ENCODE assay signal across 8 mouse cellular contexts in the genomic region with DNA sequence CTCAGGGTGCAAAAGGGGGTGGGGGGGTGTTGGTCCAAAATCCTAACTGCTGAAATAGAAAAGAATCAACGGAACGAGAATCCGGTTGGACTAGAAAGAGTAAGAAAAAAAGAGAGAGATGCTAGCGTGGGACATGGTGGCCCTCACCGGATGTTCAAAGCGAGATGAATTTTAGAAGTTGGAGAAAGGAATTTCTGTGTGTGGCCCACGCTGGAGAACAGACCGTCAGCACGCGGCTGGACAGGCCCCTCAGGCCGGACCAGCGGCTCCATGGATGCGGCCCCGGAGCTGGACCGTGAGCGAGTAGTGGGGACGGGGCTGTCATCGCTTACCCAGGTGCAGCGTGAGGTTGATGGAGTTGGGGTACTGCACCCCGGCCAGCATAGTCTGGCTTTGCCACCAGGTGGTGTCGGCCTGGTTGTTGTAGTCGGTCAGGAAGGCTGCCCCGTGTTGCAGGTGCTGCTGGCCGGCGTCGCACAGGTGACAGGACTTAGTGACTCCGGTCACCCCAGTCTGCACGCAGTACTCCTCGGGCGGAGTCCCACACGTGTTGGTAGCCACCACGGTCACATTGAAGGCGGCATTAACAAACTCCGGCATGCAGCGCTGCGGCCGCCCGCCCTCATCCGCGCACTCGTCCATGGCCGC. TPM values are rescaled to one million over a fixed set of nuclear protein-coding genes. Genes with fewer than 3 reads are reported as not detected.
DNase-seq lines count a peak whose midpoint lies in the region; ATAC-seq and TF ChIP-seq lines count a peak whose summit lies in the region.

No protein-coding gene starts in this region.

- peak overlapping the region; percentile 93 for H3K27ac ChIP-seq in heart, embryonic 12.5 days (ENCODE audit: poor library complexity, severe bottlenecking)
- H3K27ac ChIP-seq in kidney, postnatal 0 days, result peak overlapping the region; percentile 98
- H3K27ac ChIP-seq in lung, embryonic 15.5 days, result peak overlapping the region; percentile 95
- peak overlapping the region; percentile 89 for H3K27ac ChIP-seq in neural tube, embryonic 15.5 days (replicated peaks)

- DNase-seq in NIH3T3 (ENCODE audit: low read depth), result peak; percentile 71
- peak; percentile 63 for DNase-seq in embryo, embryonic 9.5 days (ENCODE audit: extremely low spot score)
- peak; percentile 69 for DNase-seq in kidney, postnatal 0 days (ENCODE audit: low spot score)
- DNase-seq in thymus, postnatal 14 days, result peak; percentile 79

- H3K4me3 ChIP-seq in C2C12 (ENCODE audit: insufficient read depth, poor library complexity, severe bottlenecking), result peak overlapping the region; percentile 89
- peak overlapping the region; percentile 88 for H3K4me3 ChIP-seq in heart, embryonic 12.5 days
- H3K4me3 ChIP-seq in kidney, postnatal 0 days (replicated peaks; ENCODE audit: low read depth, low read length), result peak overlapping the region; percentile 98
- peak overlapping the region; percentile 88 for H3K4me3 ChIP-seq in lung, embryonic 15.5 days
- H3K4me3 ChIP-seq in neural tube, embryonic 15.5 days (replicated peaks), result peak overlapping the region; percentile 82

- peak overlapping the region; percentile 98 for H3K9ac ChIP-seq in heart, embryonic 12.5 days
- peak overlapping the region; percentile 95 for H3K9ac ChIP-seq in kidney, postnatal 0 days (ENCODE audit: low read depth, low read length)
- H3K9ac ChIP-seq in lung, embryonic 15.5 days, result peak overlapping the region; percentile 90
- H3K9ac ChIP-seq in neural tube, embryonic 15.5 days (replicated peaks), result peak overlapping the region; percentile 92

- no peak for TF ChIP-seq CTCF in C2C12 (IDR thresholded peaks at IDR 0.05; ENCODE audit: control insufficient read depth, insufficient read depth, insufficient read length)
- TF ChIP-seq CTCF in kidney, postnatal 0 days (IDR thresholded peaks at IDR 0.05; ENCODE audit: low read depth), result peak; percentile 62

- peaks cover 49% of the 10 kb centered on the region for H3K79me3 ChIP-seq in C2C12 (ENCODE audit: low read depth)

- no peaks in the 10 kb centered on the region for H3K9me3 ChIP-seq in heart, embryonic 12.5 days (replicated peaks)
- no peaks in the 10 kb centered on the region for H3K9me3 ChIP-seq in kidney, postnatal 0 days (replicated peaks; ENCODE audit: low read length)
- H3K9me3 ChIP-seq in lung, embryonic 15.5 days, result no peaks in the 10 kb centered on the region
- no peaks in the 10 kb centered on the region for H3K9me3 ChIP-seq in neural tube, embryonic 15.5 days (replicated peaks)

- under 1% methylated on average over 41 of the region's 42 CpGs for WGBS in heart, embryonic 12.5 days
- WGBS in kidney, postnatal 0 days, result under 1% methylated on average over 40 of the region's 42 CpGs
- WGBS in lung, embryonic 15.5 days, result under 1% methylated on average over 42 of the region's 42 CpGs
- WGBS in neural tube, embryonic 15.5 days, result under 1% methylated on average over 42 of the region's 42 CpGs

- H3K4me2 ChIP-seq in heart, embryonic 12.5 days, result peak overlapping the region; percentile 78
- peak overlapping the region; percentile 84 for H3K4me2 ChIP-seq in kidney, postnatal 0 days (ENCODE audit: low read length)
- H3K4me2 ChIP-seq in lung, embryonic 15.5 days, result peak overlapping the region; percentile 71
- peak overlapping the region; percentile 77 for H3K4me2 ChIP-seq in neural tube, embryonic 15.5 days

- H3K27me3 ChIP-seq in C2C12 (ENCODE audit: control insufficient read depth, insufficient read depth, insufficient read length), result no peaks in the 10 kb centered on the region
- no peaks in the 10 kb centered on the region for H3K27me3 ChIP-seq in heart, embryonic 12.5 days (replicated peaks)
- H3K27me3 ChIP-seq in kidney, postnatal 0 days (ENCODE audit: insufficient read depth, low read length), result no peaks in the 10 kb centered on the region
- no peaks in the 10 kb centered on the region for H3K27me3 ChIP-seq in lung, embryonic 15.5 days
- H3K27me3 ChIP-seq in neural tube, embryonic 15.5 days (replicated peaks), result no peaks in the 10 kb centered on the region

- peaks cover 30% of the 10 kb centered on the region for H3K4me1 ChIP-seq in heart, embryonic 12.5 days (replicated peaks)
- H3K4me1 ChIP-seq in kidney, postnatal 0 days (replicated peaks; ENCODE audit: insufficient read depth, low read length), result peaks cover 13% of the 10 kb centered on the region
- peaks cover 32% of the 10 kb centered on the region for H3K4me1 ChIP-seq in lung, embryonic 15.5 days
- H3K4me1 ChIP-seq in neural tube, embryonic 15.5 days, result peaks cover 41% of the 10 kb centered on the region

- peak overlapping the region; percentile 96 for H3ac ChIP-seq in C2C12 (ENCODE audit: control insufficient read depth, insufficient read length, low read depth)

- ATAC-seq in heart, embryonic 12.5 days (ENCODE audit: insufficient number of reproducible peaks, low FRiP score), result peak; percentile 37
- peak; percentile 52 for ATAC-seq in kidney, postnatal 0 days (replicated peaks; ENCODE audit: low FRiP score, low read depth)
- ATAC-seq in lung, embryonic 15.5 days (ENCODE audit: borderline replicate concordance, extremely low read depth, low FRiP score, low TSS enrichment), result peak; percentile 48
- peak; percentile 62 for ATAC-seq in neural tube, embryonic 15.5 days (ENCODE audit: low FRiP score)

- H3K79me2 ChIP-seq in C2C12 (ENCODE audit: control insufficient read depth, insufficient read depth), result peaks cover 55% of the 10 kb centered on the region

- H3K36me3 ChIP-seq in C2C12 (ENCODE audit: control insufficient read depth, insufficient read depth), result peaks cover 16% of the 10 kb centered on the region
- peaks cover 11% of the 10 kb centered on the region; the same call in 1 of the 2 replicates for H3K36me3 ChIP-seq in heart, embryonic 12.5 days
- H3K36me3 ChIP-seq in kidney, postnatal 0 days (ENCODE audit: insufficient read depth, low read length), result no peaks in the 10 kb centered on the region
- H3K36me3 ChIP-seq in lung, embryonic 15.5 days, result 0 out of 2 replicates have a peak, but pooled peaks cover 2% of the 10 kb centered on the region
- H3K36me3 ChIP-seq in neural tube, embryonic 15.5 days, result no peaks in the 10 kb centered on the region

TF ChIP-seq in C2C12, 6 proteins besides CTCF, POLR2A, EP300 and RAD21:
- TF ChIP-seq MAX (IDR thresholded peaks at IDR 0.05), result no peak
- no peak for TF ChIP-seq FOSL1 (IDR thresholded peaks at IDR 0.05; ENCODE audit: insufficient read depth, low read length, poor library complexity, severe bottlenecking)
- no peak for TF ChIP-seq USF1 (IDR thresholded peaks at IDR 0.05; ENCODE audit: low read depth)
- no peak for TF ChIP-seq CEBPB (IDR thresholded peaks at IDR 0.05; ENCODE audit: low read depth)
- TF ChIP-seq MYOD1 (IDR thresholded peaks at IDR 0.05; ENCODE audit: control insufficient read depth, insufficient read length, low read depth), result no peak
- no peak for TF ChIP-seq MYOG (IDR thresholded peaks at IDR 0.05; ENCODE audit: control insufficient read depth, extremely low read depth, insufficient read length)

RNA-seq across cellular contexts. Expression of a gene that starts 0.7 kb away (rescaled TPM):
- polyA plus RNA-seq in C2C12 (2012; fragmentation: generic; extraction: Trizol), result 35.5 TPM
- 134 and 146 TPM in 2 replicates for polyA plus RNA-seq in heart, embryonic 12.5 days (2016; fragmentation: Nextera tagmentation; extraction: Ambion mirVana)
- 106 and 107 TPM in 2 replicates for polyA plus RNA-seq in kidney, postnatal 0 days (2015; fragmentation: Nextera tagmentation; extraction: Ambion mirVana)
- 120 and 122 TPM in 2 replicates for polyA plus RNA-seq in lung, embryonic 15.5 days (2015; fragmentation: Nextera tagmentation; extraction: Ambion mirVana)
- polyA plus RNA-seq in neural tube, embryonic 15.5 days (2015; fragmentation: Nextera tagmentation; extraction: Ambion mirVana), result 17.1 and 22.8 TPM in 2 replicates

Comparison
In these comparisons a context has a peak if more than half of its experiments do, and no peak if none do; other contexts are left out.
1. Peak in every context shown above with its lines: DNase-seq, ATAC-seq, H3K4me3 ChIP-seq and H3K27ac ChIP-seq.